Mouse (Mus musculus) myocyte (in vitro differentiated cells): ENCODE measurements at regions not wholly inside any gene's neighbourhood (a gene's known extent, or its start where the extent isn't known, plus 50 kb on each side); places are given as distances from the start of the nearest gene placed in this dataset.

Source experiments
- CEBPB ChIP-seq: IDR thresholded peaks from 2 replicates; pipeline ENCODE4 v1.6.1; 2011; ENCODE audit warnings: mild to moderate bottlenecking, moderate library complexity; ENCODE audit not compliant: poor library complexity, insufficient read depth, severe bottlenecking
- MAX ChIP-seq: IDR thresholded peaks from one replicate; pipeline ENCODE4 v1.6.1; 2011; ENCODE audit warnings: low read depth, mild to moderate bottlenecking, control low read depth
- MYOD1 ChIP-seq, 3 experiments: IDR thresholded peaks; one replicate each; pipeline ENCODE4 v1.6.1; 2011; ENCODE audit warnings: control low read depth in 2 of 3, low read depth in 2 of 3, mild to moderate bottlenecking in 2 of 3, moderate library complexity in 1 of 3; ENCODE audit not compliant: insufficient read length in 2 of 3, control insufficient read depth in 1 of 3
- MYOG ChIP-seq, 3 experiments: IDR thresholded peaks; one replicate each; pipeline ENCODE4 v1.6.1; 2011; ENCODE audit warnings: control low read depth in 2 of 3, low read depth in 2 of 3, mild to moderate bottlenecking in 2 of 3; ENCODE audit not compliant: insufficient read length in 2 of 3, control insufficient read depth in 1 of 3, insufficient read depth in 1 of 3
- POLR2A ChIP-seq: IDR thresholded peaks from one replicate; pipeline ENCODE4 v1.6.1; 2011; ENCODE audit warnings: low read depth, mild to moderate bottlenecking, control low read depth, moderate library complexity; ENCODE audit not compliant: insufficient read length
- POLR2AphosphoS2 ChIP-seq: IDR thresholded peaks from one replicate; pipeline ENCODE4 v1.6.1; 2011; ENCODE audit warnings: low read depth, control low read depth; ENCODE audit not compliant: insufficient read length
- TCF12 ChIP-seq: IDR thresholded peaks from one replicate; pipeline ENCODE4 v1.6.1; 2011; ENCODE audit warnings: mild to moderate bottlenecking, control low read depth; ENCODE audit not compliant: poor library complexity, insufficient read depth, severe bottlenecking
- USF1 ChIP-seq: IDR thresholded peaks from one replicate; pipeline ENCODE4 v1.6.1; 2011; ENCODE audit warnings: low read depth, mild to moderate bottlenecking, control low read depth, moderate library complexity

DNA sequence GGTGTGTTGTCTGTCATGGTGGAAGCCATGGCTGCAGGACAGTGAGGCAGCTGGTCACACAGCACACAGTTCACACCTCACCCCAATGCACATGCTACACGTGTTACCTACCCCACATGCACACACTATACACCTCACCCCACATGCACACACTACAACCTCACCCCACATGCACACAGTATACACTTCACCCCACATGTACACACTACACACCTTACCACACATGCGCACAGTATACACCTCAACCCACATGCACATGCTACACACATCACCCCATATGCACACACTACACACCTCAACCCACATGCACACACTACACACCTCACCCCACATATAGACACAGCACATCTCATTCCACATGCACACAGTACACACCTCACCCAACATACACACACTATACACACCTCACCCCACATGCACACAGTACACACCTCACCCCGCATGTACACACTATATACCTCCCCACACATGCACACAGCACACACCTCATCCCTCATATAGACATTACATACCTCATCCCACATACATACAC lies 103.3 kb upstream of the Gm26897 start:
- TF ChIP-seq POLR2A (no peak), MYOD1 (IDR thresholded peaks at IDR 0.05; ENCODE audit: control insufficient read depth in 1 of 3, insufficient read length in 2 of 3, low read depth in 2 of 3) (no peak), TCF12 (no peak), MAX (no peak), USF1 (no peak), POLR2AphosphoS2 (no peak), MYOG (IDR thresholded peaks at IDR 0.05; ENCODE audit: control insufficient read depth in 1 of 3, insufficient read depth in 1 of 3, insufficient read length in 2 of 3, low read depth in 2 of 3) (no peak), CEBPB (no peak)
